Mouse (Mus musculus) cerebellum, adult 8-10 months (tissue): ENCODE results near the gene Chst11.
"Not testable (repeated sequence)": the region's sequence is repeated elsewhere in the genome, so short reads cannot be mapped to it uniquely, and the experiment has no call there.

Experiments used
- DNase-seq: peaks from one replicate; pipeline ENCODE4 v3.0.0; 2022

The Chst11 gene

GRCm38 (mm10) chr10:83116889-83117288 lies 131.6 kb downstream of the Chst11 start:
- no peak for DNase-seq

DNA sequence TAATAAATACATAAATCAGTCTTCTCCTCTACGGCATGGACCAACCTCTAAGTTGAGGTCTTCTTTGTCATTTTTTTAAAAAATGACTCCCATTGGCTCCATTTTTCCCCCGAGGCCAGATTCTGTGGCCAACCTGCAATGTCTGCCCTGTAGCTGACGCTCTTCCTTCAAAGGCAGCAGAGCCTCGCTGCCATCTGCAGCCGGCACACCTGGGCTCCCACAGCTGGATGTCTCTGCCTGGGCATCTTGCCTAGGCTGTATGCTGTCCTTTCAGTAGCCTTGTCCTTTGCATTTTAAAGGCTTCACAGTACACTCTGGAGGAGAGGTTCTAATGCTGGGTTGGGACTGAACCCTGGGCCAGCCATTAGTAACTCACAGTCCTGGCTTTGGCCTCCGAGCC lies 132.6 kb downstream of the Chst11 start:
- no peak for DNase-seq

- no peak for DNase-seq
Measured at GRCm38 (mm10) chr10:83118613-83119012, 133.3 kb downstream of the Chst11 start.

DNA sequence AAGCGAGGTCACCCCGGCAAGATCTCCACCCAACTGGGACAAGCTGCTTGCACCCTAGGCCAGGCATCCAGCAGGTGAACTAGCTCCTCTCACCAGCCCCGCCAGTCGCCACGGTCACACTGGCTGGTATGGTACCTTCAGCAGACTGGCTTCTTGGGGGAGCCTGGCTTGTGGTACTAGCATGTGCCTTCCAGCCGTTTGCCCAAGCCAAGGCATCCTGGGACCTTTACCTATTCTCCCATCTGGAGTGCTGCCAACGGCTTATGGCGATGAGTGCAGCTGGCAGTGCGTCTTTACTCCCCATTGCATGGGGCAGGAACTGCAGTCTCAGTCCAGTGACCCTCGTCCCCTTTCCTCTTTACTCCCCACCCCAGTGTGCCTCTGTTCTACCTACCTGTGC lies 133.7 kb downstream of the Chst11 start:
- DNase-seq: no peak

GRCm38 (mm10) chr10:83119461-83119860 lies 134.2 kb downstream of the Chst11 start:
- not testable (repeated sequence) for DNase-seq

GRCm38 (mm10) chr10:83119909-83120308 lies 134.6 kb downstream of the Chst11 start:
- DNase-seq: no peak

DNA sequence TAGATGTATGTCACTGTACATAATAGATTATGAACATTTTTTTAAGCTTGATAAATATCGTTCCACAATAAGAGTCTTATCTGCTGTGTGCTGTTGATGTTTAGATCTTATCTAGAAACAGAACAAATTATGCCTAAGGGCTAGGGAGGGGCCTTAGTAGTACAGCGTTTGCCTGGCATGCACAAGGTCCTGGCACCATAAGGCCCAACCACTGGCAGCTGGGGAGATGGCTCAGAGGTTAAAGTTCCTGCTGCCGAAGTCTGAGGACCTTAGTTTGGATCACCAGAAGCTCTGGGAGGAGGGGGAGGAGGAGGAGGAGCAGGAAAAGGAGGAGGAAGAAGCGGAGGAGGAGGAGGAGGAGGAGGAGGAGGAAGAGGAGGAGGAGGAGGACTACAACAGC lies 135.6 kb downstream of the Chst11 start:
- no peak for DNase-seq

GRCm38 (mm10) chr10:83124560-83124959 lies 139.3 kb downstream of the Chst11 start:
- no peak for DNase-seq

DNA sequence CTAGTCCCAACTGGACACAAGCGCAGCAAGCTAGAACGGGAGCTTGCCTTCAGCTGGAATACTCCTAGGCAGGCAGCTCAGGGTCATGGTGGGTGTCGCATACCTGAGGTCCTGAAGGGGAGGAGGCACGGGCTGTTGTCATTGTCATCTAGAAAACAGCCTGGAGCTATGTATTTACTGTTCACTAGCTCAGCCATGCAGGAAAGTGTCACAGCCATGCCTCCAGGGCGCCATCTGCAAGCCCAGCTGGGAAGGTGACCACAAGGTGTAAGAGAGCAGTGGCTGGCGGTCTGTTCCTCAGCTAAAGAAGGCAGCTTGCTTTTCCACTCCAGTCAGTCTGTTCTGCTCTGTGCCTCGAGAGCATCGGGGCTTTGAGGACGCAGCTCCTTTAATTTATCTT lies 141.1 kb downstream of the Chst11 start:
- peak; percentile 71 for DNase-seq

GRCm38 (mm10) chr10:83128435-83128834 lies 143.1 kb downstream of the Chst11 start:
- DNase-seq: no peak

DNA sequence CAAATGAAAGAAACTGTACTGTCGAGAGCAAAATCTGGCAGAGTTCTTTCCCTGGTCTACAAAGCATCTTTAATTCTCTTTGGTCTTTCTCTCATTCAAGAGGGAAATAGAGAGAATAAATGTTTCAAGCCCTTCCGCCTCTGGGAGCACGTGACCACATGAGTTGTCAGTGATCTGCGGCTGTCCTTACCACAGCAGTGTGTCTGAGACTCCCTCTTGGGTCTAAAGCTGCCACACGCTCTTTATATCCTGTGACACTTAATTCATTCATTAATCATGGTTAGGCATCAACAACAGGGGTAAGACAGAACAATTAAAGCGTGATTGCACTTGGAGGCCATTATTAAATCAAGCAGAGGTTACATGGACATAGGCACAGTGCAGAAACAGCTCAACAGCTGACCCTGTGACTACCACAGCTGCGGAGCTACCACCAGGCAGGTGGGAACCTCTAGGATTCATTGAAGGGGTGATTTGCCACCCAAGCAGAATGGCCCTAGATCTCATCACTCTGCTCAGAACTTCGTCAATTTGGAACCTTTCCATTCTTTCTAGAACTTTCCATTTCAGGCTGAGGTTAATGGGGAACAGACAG lies 144.4 kb downstream of the Chst11 start:
- no peak for DNase-seq

DNA sequence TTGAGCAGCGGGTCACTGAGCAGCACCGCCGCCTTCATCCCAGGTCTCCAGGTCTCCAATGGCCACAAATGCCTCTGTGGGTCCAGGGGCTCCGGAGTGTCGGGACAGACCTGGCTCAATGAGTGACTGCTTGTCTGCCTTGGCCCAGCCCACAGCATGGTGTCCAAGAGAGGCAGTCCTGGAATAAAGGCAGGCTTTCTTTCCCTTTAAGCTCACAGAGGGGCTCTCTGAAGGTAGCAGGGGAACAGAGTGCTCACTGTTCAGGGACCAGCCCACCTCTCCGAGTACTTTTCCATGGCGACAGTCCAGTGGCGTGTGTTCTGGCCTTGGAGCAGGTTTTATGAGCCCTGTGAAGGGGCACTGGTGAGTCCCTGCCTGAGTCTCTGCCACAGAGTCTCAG lies 145.3 kb downstream of the Chst11 start:
- no peak for DNase-seq

GRCm38 (mm10) chr10:83131884-83132283 lies 146.6 kb downstream of the Chst11 start:
- no peak for DNase-seq

DNA sequence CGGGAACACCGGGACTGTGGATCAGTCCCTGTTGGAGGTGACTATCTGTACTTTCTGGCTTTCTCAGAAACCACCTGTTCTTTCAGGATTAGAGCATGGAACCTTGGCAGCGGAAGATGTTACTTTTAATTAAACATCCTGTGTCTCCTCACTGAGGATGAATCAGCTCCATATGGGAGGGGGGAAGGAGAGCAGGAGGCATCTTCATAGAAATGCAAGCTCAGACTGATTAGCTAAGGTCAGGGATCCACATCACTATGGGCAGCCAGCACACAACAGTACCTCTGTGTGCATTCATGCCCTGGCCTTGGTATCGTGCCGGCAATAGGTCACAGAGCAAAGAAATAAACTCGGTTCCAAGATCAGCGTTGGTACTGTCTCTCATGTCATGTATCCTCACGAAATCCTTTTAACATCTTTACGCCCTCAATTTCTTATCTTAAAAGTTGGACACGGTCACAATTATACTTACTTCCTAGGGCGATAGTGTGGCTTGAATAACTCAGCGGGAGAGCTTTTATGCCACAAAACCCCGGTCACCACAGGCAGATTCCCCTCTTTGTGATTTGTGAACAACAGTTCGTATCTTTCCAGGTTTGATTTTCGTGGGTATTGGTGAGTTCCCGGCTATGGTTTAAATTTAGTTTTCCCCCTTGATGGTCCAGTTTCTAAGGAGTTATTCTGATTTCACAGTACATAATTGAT lies 148.7 kb downstream of the Chst11 start:
- DNase-seq: peak; percentile 28

GRCm38 (mm10) chr10:83134896-83135295 lies 149.6 kb downstream of the Chst11 start:
- no peak for DNase-seq

GRCm38 (mm10) chr10:83135963-83136362 lies 150.7 kb downstream of the Chst11 start:
- no peak for DNase-seq

- no peak for DNase-seq
Measured at GRCm38 (mm10) chr10:83137103-83137502, 151.8 kb downstream of the Chst11 start.

GRCm38 (mm10) chr10:83139276-83139675 lies 154.0 kb downstream of the Chst11 start:
- no peak for DNase-seq

- no peak for DNase-seq
Measured at GRCm38 (mm10) chr10:83140258-83140936, 155.1 kb downstream of the Chst11 start.

GRCm38 (mm10) chr10:83141434-83141833 lies 156.1 kb downstream of the Chst11 start:
- no peak for DNase-seq

- peak; percentile 55 for DNase-seq
Measured at GRCm38 (mm10) chr10:83143049-83143448, 157.8 kb downstream of the Chst11 start.

DNA sequence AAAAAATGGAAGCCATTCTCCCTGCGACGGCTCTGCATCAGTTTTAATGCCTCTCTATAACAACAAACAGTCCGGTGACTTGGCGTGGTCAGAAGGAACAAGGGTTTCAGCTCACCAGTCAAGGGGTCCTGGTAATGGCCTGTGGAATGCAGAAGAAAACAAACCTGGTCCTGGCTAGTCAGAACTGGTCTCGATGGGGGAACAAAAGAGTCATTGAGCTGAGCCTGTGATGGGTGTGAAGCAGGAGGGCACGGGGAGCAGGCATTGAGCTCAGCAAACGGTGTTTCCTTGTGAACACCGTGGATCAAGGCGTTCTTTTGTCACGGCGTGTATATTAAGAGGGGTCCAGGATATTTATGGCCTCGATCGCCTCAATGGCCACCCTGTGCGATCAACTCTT lies 160.5 kb downstream of the Chst11 start:
- no peak for DNase-seq

DNA sequence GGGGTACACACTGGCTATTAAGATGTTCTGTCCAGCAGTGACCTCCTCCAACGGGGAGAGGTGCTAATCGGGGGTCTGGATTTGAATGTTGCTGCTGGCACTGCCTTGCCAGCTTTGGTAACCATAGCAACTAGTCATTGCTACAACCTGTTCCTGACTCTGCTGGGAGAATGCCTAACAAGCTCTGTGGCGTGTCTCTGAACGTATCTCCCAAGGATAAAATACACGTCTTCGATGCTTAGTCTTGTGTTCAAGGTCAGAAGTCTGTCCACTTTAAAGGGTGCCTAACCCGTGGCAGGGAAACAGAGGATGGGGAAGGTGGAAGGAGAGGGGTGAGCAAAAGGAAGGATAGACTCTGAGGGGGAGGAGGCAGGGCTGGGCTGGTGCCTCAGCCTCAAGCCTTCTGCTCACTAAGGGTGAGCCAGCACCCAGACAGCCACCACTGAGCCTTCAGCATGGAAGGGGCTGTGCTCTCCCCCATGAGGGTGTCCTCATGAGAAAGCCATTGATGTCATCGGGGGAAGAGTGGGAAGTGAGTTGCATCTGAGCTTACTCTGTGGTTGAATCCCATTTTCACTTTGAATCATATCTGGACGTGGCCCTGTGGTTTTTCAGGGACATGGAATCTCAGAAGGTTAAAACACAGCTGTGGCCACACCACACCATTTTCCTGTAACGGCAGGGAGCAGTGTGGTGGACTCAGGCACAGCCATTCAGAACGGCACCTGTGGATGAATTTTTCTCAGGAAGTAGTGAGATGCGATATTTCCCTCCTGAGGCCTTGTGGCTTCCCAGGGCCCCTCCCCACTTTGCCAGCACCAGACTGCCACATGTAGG lies 164.3 kb downstream of the Chst11 start:
- DNase-seq: no peak
